Mouse (Mus musculus) naive thymus-derived CD4-positive, alpha-beta T cell, adult 2 months (primary cell): ENCODE measurements around the gene Gm20696.

ENCODE experiments used
- DNase-seq: peaks from one replicate; pipeline ENCODE4 v3.0.0-alpha.2; 2011; ENCODE audit warnings: low read depth

Gene Gm20696

DNA sequence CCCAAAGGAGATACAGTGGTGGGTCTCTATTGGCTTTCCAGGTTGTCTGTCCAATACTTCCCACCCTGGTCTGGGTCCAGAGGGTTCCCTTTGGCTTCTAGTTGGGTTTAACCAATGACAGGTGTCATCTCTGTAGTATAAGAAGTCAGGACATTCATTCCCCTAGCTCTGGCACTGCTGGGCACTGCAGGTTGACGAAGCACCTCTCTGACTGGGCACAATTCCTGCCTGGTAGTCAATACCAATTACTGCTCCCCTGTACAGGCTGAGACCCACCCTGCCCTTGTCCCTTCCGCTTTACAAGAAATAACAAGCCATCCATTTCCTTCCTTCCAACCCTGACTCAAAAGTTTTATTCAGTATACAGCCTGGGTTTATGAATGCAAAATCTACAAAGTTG, 226.0 kb downstream of the Gm20696 start:
- no peak for DNase-seq

DNA sequence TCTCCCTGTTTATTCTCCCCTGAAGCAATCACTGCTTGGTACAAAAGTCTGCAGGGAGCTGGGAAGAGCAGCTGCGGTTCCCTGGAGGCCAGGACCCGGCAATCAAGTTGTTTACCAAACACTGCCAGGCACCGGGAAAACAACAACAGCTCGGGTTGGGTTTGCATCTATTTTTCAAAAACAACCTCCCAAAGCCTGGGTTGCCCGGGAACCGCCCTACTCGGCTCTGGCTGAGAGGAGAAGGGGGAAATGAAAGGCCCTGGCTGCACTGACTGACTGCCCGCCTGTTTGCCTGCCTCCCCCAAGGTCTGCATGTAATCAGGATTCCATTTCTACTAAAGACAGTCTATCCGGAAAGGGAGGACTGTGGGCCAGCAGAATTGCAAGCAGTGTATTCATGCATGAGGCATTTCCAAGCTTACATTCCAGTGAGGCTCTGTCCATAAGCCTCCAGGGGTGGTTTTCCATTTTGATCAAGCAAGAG, 226.7 kb downstream of the Gm20696 start:
- no peak for DNase-seq

DNA sequence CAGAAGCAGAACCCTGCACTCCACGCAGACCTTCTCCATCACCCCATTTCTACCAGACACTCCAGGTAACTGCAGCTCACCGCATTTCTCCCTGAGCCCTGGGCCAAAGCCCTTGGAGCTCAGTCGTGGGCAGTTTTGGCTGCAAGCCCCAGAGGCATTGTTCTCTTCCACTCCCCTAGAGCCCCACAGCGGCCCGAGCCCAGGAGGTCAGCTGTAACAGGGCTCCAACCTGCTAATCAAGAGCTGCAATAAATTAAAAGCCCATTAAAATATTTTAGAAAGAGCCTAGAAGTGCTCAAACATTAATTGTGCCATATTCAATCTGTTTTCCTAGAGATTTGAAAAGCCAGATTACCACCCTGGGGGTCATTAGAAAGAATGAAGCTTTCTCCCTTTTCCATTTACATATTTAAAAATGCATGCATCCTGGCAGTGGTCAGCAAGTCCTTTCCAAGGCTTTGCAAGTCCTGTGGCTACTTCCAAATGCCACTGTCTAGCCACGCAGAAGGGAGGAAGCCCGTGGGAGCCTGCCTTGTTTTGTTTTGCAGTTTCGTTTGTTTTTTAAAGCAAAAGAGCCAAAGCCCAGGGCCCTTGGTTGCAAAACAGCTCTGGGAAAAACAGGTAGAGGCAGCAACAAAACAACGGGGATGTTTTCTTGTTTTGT, 227.3 kb downstream of the Gm20696 start:
- DNase-seq = no peak

DNA sequence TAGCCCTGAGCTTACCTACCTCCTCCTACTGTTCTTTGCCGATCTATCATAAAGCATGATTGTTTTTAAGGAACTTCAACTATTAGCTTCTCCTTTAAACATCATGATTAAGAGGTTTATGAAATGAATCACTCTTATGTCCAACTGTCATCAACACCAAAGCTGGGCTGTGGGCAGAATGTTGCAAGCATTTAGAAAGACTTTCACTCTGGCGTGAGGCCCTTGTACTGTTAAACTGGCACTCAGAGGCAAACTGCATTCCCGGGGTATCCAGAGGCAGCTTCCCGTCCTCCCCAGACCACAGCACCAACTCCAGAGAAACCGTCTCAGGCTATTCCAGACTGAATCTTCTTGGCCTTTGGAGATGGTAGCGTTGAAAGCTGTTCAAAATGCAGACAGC, 230.2 kb downstream of the Gm20696 start:
- DNase-seq = no peak

DNA sequence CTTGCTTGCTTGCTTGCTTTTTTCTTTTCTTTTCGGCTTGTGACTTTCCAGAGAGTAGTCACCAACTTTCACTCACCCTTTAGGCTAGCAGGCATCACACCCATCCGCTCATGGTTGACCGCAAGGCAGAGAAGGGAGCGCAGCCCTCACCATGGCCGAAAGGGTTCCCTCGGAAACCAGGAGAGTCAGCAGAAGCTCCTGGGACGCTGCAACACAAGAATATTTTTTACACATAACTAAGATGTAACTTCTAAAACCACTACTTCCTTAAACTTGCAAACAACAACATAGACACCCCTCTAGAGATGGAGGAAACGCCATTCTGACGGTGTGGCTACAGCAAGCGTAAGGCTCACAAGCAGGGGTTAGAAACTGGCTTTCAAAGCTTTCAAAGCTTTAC, 231.5 kb downstream of the Gm20696 start:
- DNase-seq = peak; percentile 82

DNA sequence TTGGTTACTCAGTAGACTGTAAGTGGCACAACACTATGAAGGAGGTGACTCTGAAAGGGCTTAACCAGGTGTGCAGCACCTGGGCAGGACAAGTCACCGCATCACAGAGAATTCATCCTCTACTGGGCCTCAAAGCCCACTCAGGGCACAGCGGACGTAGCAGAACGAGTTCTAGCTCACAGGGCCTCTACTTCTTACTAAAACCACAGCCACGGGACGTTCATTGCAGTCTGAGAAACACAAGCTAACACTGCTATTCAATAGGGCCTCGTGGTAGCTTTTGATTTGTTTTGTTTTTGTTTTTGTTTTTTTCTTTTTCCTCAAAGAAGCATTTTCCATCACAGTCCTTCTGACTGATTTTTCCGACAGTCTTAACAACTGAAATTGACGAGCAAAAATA, 233.6 kb downstream of the Gm20696 start:
- peak; percentile 82 for DNase-seq

DNA sequence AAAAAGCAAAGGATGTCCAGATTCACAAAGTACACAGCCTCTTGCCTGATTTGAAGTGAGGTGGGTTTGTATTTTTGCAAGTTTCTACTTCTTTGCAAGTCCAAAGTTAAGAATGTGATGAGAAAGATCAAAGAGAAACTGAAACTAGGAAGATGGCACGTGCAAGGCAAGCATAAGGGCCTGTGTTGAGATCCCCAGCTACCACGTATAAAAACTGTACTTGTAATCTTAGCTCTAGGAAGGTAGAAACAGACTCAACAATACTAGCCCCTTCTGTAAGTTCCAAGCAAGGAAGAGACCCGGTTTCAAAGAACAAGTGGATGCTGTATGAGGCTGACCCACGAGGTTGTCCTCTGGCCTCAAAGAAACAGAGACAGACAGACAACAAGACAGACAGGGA, 234.7 kb downstream of the Gm20696 start:
- peak; percentile 77 for DNase-seq

DNA sequence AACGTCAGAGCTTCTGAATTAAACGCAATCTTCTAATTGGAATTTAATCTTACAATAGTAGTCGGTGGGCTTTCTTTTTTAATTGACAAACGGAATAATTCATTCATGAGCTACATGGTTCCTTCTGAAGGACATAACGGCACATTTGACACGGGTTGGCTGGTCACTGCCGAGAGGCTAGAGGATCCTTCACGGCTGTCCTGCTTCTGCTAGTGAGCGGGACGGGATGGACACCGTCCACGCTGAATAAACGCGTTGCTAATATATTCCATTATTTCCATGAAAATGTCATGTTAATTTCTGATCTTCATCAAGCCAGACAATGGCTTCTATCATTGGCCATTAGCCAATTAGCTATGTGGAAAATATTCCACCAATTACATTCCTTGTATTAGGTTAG, 236.0 kb downstream of the Gm20696 start:
- DNase-seq = no peak

DNA sequence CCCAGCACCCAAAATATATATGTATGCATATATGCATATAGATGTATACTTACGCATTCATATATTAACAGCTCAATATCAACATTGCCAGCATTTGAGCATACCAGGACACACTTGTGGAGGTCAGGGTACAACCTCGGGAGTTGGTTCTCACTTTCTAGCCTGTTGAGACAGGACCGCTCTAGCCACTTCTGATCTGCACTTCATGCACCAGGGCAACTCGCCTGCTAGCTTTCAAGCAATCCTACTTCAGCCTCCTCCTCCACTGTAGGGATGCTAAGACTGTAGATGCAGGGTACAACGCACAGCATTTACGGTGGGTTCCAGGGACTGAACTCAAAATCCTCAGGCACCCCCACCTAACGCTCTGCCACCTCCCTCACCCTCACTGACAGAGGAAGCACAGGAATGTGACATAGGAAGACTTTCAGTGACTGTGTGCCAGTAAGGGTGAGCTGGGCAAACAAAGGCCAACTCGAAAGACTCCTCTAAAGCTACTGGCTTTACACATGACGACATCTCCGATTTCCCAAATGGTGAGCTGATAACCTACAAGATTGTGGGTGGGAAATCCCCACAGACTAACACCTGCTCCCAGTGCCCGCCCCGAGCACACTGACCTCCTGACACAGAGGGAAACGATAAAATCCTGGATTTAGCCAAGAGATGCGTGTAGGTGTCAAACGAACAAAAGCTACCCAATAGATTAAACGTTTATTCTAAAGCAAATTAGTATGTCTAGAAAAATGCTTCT, 237.0 kb downstream of the Gm20696 start:
- no peak for DNase-seq

DNA sequence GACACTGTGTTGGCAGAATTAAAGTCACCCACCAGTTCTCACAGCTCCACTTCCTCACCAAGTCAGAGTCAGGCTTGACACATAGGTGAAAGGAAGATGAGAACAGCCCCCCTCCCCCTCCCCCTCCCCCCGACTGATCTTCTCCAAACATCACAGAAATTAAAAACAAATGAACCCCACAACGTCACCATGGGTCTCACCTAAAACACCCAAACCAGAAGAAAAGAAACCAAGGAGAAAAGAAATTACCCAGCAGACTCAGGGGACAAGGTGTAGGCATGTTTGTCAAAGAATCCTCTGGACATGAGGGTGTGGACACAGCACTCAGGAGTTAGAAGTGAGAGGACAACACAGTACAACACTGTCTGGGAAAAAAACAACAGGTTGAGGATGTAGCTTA, 237.6 kb downstream of the Gm20696 start:
- peak; percentile 83 for DNase-seq

DNA sequence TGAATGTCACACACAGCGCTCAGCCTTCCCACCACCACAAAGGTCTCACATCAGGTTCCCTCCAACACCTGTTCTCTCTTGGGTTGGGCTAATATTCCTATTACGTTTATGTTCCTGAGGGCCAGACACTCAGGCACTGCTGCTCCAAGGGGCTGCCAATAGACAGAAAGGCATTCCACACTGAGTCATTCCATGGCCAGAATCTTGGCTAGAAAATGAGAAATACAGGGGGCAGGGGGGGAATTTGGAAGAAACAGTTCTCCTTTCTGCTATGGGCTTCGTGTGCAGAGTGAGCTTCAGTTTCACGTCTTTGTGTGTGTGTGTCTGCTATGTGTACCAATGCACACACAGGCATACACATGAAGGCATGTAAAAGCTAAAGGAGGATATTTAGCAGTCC, 239.3 kb downstream of the Gm20696 start:
- DNase-seq = no peak

DNA sequence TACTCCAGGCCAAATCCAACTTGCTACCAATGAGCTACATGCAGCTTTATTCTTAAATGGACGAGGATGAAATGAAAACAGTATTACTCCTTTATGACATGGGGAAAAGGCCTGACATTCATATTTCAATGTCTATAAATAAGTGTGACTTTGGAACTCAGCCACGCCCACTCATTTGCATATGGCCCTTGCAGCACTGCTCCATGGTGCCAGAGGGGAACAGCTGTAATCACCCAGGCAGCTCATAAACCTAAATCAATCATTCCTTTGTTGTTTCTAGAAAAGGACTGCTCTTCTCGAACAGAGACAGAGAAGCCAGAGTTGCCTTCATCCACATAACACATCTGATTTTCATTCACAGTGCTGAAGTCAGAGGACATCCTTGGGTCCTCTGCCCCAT, 241.6 kb downstream of the Gm20696 start:
- DNase-seq = no peak

DNA sequence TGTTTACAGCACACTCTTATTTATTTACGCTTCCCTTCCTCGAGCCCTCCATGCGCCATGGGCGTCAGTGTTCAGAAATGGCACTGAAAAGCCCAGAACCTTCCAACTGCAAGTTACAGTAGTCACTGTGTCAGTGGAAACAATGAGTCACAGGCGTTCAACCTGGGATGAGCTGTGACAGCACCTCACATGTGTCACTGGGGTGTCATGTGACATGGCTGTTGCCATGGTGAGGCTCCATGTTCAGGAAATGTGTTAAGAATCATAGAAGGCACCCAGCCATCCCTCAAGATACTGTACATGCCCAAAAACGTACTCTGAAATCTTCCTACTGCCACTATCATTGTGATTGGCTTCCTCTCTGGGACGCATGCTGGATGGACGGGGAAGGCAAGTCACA, 245.9 kb downstream of the Gm20696 start:
- DNase-seq = peak; percentile 86

DNA sequence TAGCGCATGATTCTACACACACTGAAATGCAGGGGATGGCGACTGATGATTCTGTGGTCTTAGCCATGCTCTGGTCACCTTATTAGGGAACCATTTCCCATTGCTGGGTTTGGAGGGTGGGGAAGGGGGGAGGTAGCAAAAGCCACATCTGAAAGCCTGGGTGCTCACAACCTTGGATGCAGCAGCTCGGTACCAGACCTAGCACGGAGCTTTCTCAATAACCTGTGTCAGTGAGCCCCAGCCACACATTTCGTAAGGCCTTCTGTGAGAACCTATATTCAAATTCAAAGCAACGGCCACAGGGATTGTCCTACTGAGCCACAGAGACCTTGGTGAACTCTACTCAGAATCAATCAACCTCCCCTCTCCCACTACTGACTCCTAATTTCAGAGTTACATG, 254.0 kb downstream of the Gm20696 start:
- no peak for DNase-seq

DNA sequence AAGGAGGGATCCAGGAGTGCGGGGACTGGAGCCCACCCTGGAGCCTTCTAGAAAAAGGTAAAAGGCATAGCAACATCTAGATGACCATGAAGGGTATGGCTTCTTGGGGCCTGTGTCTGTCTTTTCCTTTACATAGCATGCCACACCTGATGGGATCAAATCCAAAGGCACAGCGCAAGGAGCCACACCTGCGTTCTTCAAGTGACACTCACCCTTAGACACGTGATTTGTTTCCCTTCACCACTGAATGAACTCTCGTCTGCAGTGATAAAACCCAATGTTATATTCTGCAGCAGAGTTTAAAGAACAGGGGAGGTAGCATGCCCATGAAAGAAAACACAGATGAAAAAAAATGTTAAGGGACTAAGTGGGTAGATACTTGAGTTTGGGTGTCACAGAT, 257.0 kb downstream of the Gm20696 start:
- no peak for DNase-seq

DNA sequence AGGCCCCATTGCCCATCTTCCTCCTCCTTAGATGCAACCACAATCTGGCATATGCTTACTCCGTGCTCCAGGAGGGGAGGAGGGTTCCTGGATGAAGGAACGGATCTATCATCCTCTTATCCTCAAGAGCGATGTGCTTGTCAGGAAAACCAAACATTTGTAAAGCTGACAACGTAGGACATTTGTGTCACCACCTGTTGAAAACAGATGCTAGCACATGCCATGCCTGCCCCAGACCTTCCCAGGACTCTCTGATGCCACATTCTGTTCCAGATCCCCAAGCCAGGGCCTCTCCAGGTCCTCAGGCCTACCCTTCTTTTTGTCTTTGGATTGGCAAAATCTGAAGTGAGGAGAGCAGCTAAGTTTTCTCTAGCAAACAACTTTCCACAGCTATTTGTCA, 257.7 kb downstream of the Gm20696 start:
- no peak for DNase-seq

DNA sequence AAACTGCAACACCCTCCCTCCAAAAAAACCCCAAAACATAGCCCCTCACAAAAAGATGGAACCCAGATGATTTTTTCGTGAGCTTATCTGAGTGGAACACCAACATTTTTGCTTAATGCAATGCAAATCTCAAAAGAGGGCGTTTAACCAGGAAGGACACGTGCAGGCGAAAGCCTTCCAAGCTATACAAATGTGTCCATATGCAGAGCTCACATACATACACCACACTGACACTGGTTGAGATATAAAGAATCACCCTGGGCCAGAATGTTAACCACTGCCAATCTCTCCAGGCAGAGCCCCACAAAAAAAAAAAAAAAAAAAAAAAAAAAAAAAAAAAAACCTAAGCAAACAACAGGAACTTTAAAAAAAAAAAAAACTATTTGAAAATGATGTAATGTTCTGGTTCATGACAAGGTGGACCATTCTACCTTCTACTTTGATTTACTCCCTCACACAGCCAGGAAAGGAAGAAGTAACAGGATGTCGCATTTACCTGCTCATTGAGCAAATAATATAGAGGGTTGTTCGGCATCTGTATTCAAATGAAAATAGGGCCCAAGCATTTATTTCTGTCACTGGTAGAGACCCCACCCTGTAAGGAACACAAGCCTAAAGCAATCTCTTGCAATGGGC, 262.7 kb downstream of the Gm20696 start:
- peak; percentile 78 for DNase-seq

DNA sequence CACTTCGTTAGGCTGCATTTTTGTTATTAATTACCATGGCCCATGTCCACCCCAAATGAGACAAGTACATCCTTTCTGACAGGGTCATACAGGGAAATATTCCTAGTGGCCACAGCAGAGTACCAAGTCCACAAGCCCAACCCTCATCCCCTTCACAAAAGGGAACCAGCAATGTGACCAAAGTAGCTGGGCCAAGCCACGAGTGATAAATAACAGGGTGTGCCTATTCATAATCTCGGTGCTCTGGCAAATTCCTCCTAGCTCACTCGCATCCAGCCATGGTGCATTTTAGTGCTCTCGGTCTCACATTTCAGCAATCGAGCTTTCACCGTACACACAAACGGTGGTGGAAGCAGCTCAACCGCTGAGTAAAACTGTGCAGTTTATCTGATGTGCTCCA, 263.7 kb downstream of the Gm20696 start:
- no peak for DNase-seq

DNA sequence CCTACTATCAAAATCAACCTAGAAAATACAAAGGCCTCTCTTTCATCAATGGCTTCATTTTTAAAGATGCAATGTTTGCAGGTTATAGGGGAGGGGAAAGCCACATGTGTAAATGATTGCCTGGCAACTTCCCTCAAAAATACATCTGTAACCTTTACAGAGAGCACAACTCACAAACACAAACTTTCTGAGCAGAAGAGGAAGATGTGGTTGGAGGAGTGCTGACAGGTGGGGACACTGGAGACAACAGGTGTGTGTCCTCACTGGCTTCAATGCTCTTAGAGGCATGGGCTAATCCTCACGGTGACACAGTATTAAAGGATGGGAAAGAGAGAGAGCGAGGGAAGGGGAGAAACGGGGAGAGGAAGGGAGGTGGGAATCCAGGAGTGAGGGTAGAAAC, 264.2 kb downstream of the Gm20696 start:
- peak; percentile 63 for DNase-seq

DNA sequence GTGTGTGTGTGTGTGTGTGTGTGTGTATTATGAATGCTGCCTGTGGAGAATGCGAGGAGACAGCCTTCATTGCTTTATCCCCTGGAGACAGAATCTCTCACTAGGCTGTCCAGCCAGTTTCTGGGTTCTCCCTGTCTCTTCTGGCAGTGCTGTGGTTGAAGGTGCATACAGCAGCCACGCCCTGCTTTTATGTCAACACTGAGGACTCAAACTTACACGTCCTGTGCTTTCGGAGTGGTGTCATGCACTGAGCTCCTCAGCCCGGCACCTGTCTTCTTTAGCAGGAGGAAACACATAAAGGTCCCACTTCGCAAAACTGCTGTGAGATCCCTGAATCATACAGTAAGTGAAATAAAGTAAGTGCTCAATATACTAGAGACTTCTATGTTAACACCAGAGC, 264.8 kb downstream of the Gm20696 start:
- DNase-seq = peak; percentile 87

DNA sequence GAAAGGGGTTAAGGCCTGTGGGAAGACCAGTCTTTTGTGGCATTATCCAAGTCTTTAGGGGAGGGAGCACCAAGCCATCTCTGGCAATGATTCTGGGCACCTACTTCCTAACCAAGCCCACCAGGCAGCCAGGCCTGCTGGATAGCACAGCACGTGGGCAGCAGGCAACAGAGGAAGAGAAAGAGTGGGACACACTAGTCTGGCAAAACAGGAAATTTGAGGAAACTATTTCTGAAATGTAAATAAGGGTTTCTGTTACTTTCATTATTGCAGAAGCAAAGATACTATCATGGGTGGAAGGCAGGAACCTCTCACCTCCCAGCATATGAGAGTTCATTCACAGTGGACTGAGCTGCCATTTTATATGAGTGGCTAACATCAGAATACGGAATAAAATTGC, 265.4 kb downstream of the Gm20696 start:
- no peak for DNase-seq

DNA sequence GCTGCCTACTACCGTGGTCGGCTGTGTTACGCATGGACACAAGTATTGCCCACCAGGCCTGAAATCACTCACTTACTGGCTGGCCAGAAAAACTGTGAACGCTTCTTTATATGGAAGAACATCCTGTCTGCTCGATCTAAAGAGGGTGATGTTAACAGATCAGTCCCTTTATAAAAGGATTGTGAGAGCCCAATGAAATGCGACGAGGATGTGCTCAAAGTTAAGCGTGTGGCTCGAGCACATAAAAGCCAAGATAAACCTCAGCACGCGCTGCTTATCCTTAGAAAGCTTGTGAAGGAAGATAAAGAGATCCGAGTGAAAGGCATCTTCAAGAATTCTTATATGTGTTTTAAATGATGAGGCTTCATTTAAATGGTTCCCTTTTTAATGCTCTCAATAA, 270.9 kb downstream of the Gm20696 start:
- peak; percentile 81 for DNase-seq

DNA sequence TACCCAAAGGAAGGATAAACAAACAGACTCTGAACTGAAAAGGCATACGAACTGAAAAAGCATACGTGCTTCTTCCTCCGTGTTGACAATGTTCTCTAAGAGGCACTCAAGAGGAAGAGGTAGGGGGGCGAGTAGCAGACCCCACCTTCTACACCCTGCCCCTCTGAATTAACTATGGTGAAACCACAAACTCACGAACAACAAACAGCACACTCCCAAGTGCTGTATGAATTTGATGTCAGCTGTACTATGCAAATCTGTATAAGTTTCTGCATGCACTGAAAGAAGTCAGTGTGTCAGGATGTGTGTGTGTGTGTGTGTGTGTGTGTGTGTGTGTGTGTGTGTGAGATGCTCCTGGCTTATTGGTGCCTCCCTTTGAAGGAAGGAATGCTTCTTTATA, 271.8 kb downstream of the Gm20696 start:
- peak; percentile 77 for DNase-seq
